Mouse (Mus musculus) sigmoid colon, adult 10 weeks (tissue): Measurements from ENCODE around the gene Dpp8. TPM values are rescaled to one million over a fixed set of nuclear protein-coding genes. Genes with fewer than 3 reads are reported as not detected.

Experiments used
- polyA plus RNA-seq: library from polyadenylated mRNA; stranded (reverse); fragments of 350-450 nt; fragmentation: Illumina TruSeq; extraction: RNeasy Lipid Tissue Mini Kit (QIAGEN cat#74804); gene quantifications from one replicate; pipeline ENCODE4 v1.2.3, GENCODE M21; 2014; ENCODE audit warnings: low read depth, low replicate concordance

Dpp8 gene
- 181 TPM for polyA plus RNA-seq

DNA sequence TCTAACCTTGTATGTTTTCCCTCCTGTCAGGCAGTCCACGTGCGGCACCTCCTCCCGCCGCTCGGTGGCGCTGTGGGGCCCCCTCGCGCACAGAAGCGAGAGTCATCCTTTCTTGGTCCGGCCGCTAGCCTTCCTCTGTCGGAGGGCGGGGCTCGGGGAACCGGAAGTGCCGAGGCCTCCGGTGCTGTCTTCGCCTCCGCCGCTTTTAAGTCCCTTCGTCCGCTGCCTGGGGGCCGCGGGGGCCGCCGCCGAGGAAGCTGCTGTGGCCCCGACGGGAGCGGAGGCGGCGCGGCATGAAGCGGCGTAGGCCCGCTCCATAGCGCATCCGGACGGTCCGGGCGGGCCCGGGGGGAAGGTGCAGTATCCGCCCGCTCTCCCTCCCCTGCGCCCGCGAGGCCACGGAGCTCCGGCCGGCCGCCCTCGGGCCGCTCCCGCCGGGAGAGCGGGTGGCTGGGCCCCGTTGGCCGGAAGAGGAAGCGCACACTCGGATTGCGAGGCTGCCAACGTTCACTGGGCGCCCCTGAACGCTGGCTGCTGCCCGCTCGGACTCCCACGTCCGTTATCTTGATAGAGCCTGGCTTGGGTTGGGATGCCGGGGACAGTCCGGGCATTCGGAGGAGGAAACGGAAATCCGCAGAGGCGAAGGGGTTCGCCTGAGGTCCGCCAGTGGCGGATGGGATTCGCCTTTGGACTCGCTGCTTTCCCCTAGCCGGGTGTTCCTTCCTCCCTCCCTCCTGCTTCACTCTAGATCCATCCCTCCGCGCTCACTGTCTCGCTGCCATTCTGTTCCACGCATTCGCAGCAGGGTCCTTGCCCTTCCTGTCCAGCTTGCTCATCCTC, at the start of gene Dpp8:
Gene Dpp8, plus strand, starts transcription at position 146 of the 840 bp plus-strand sequence.

DNA sequence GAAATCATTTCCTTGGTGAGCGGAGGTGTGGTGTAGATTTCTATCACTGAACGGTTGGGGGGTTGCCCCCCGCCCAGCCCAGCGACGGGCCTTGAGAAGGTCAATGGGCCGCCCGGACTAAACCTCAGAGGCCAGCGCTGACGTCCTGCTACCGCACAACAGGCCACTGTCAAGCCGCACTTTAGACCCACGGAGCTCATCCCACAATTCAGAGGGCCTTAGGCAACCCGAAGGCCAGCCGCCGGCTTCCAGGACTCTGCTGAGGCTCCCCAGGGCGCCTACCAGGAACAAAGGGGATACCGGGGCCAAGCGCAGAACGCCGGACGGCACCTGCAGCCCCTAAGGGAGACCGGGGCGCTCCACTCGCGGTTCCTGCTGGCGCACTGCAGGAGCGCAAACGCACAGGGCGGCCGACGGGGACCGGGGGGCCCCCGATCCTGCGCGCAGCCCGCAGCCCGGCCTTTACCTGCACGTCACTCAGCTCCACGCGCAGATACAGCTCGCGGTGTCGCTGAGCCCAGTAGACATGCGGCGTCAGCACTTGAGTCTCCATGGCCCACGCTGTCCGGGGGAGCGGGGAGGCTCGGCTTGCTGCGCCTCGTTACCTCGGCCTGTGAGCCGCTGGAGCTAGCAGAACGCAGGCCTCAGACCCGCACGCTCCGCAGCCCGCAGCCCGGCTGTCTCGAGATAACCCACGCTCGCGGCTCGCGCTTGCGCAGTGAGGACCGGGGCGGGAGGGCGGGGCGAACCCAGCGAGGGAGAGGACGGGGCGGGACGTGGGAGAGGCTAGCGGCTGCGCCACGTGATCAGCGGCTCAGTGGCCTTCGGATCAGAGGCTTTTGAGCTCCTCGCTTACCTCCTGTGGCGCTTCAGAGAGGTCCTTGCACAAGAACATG, 11.0 kb upstream of the Dpp8 start, which contains the start of gene Hacd3:
Gene Hacd3, minus strand, starts transcription at position 703 of the 896 bp plus-strand sequence.

DNA sequence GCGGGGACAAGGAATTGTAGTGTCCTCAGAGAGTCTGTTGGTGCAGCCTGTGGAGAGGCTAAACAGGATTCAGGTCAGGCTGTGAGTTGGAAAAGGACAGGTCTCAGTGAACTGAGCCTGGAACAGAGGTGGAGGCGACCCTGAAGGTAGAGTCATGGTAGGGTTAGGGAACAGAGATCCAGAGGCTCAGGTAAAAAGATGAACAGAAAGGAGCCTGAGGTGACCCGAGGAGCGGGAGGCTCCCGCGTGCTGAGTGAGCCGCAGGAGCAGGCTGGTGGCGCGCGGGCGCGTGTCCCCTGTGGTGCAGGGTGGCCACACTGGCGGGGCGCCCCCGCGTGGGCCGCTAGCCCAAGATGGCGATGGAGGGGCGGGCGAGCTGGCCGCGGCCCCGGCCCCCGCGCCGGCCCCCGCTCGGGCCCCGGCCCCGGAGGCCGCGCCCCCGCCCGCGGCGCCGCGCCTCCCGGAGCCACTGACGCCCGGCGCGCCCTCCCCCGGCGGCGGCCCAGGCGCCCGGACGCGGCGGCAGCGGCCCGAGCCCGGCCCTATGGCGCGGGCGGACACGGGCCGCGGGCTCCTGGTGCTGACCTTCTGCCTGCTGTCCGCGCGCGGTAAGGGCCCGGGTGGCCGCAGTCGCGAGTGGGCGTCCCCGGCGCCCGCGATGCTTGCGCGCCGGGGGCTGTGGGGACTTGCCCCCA, 68.9 kb downstream of the Dpp8 start, which contains the start of gene Igdcc4:
Gene Igdcc4, plus strand, starts transcription at position 496 of the 695 bp plus-strand sequence.

Other genes starting within 250 kb of the Dpp8 start
- gene Dennd4a, start 221.1 kb upstream of the Dpp8 start, polyA plus RNA-seq, result 20.9 TPM
- not detected for gene Slc24a1, start 80.8 kb upstream of the Dpp8 start, polyA plus RNA-seq
- 18.0 TPM for gene Ints14, start 71.5 kb upstream of the Dpp8 start, polyA plus RNA-seq
- gene Hacd3, start 10.7 kb upstream of the Dpp8 start, polyA plus RNA-seq, result 105 TPM
- gene Igdcc4, start 69.1 kb downstream of the Dpp8 start, polyA plus RNA-seq, result 22.3 TPM
- gene Igdcc3, start 108.8 kb downstream of the Dpp8 start, polyA plus RNA-seq, result not detected
- gene Parp16, start 162.9 kb downstream of the Dpp8 start, polyA plus RNA-seq, result 8.5 TPM
- 7.9 TPM for gene Cilp, start 232.8 kb downstream of the Dpp8 start, polyA plus RNA-seq